Mouse (Mus musculus): Measurements from ENCODE around the gene Pdia2. TPM values are rescaled to one million over a fixed set of nuclear protein-coding genes. Genes with fewer than 3 reads are reported as not detected.
A peak's percentile ranks its signal among the peaks of the same experiment; 100 is the strongest.

Pdia2 gene
- not detected for total RNA-seq (2018; cell fraction: chromatin; rRNA removed)
- total RNA-seq (2018; cell fraction: cytosol; rRNA removed): not detected
- total RNA-seq (2018; cell fraction: nucleus; rRNA removed): not detected
- not detected in 3 replicates for polyA plus RNA-seq (2018)

DNA sequence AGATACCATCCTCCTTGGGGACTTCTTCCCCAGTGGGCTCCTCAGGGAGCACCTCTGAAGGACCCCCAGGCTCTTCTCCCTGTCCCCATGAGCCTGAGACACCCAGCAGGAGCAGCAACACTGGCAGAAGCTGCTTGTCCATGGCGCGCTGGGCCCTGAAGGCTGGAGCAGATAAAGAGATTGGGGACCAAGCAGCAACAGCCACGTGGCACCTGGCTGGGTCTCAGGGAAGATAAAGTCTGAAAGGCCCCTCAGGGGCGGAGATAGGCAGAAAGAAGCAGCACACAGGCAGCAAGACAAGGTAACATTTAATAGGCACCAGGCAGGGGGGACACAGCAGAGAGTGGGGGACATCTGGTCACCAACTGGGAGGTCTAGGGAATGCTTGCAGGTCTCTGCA, at the start of gene Pdia2:
Pdia2 (minus strand) TSS at position 196 of the 400 bp plus-strand sequence.
- H3K36me3 ChIP-seq (ENCODE audit: inconsistent target): peaks cover 14% of the 10 kb centered on the region; the same call in 1 of the 2 replicates
- H3K79me2 ChIP-seq (ENCODE audit: inconsistent target): no peaks in the 10 kb centered on the region
- no peak within 1 kb of the TSS for H3K27ac ChIP-seq
- no peak within 1 kb of the TSS for H3K4me3 ChIP-seq (ENCODE audit: inconsistent target)
- 87% methylated on average over 4 of the region's 4 CpGs for WGBS (ENCODE audit: missing documents)

DNA sequence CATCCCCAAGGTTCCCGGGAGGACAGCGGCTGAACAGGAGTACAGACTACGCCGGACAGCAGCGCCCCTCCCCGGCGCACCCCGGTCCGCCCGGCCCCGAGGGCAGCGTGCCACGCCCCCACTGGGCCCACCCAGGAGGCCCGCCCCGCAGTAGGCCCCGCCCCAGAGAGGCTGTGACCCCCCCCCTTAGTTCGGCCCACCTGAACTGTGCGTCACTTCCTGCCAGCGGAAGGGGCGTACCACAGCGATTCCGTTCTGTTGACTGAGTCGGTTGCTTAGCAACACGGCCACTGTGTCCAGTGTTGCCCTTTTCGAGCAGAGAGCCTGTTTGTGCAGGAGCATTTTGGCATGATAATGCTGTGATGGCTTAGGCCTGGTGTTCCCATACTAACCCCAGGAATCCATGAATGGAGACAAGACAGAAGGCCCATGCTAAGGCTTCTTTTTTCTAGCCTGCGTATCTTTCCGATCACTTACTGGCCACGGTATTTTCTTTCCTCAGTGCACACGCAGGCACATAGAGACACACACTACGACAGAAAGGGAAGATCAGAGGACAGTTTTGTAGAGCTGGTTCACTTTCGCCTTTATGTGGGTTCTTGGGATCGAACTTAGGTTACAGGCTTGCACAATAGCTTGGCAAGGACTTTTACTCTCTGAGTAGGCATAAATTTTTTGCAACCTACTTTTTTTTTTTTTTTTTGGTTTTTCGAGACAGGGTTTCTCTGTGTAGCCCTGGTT, 45.4 kb upstream of the Pdia2 start, which contains the start of gene Fam234a:
Fam234a (minus strand) TSS at position 142 of the 741 bp plus-strand sequence.
- no peaks in the 10 kb centered on the region for H3K36me3 ChIP-seq (ENCODE audit: inconsistent target)
- WGBS (ENCODE audit: missing documents): 2% methylated on average over 33 of the region's 33 CpGs

DNA sequence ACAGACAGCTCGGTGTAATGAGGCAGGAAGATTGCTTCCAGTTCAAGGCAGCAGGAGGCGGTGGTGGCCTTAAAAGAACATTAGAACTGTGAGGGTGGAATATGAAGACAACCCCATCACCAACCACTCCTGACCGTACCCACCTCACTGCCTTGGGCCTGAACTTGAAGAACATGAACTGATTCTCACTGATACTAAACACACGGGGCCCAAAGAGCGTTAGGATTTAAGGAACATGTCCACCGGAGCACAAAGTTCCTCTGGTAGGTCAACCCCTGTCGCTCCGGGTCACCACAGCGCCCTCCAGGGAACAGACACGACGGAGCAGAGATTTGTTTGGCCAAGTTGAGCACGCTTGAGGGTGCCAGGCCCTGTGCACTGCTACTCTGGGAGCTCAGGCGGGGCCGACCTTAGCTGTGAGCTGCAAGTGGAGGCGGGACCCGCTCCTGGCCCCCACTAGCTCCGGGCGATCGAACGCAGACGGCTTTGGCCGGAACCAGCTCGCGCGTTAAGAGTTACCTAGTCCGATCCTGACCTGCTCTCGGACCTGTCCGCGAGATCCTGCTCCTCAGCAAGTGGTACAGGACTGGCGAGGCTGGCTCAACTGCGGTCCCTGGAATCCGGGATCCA, 44.7 kb upstream of the Pdia2 start:
- H3K36me3 ChIP-seq (ENCODE audit: inconsistent target): no peaks in the 10 kb centered on the region
- H3K4me3 ChIP-seq (ENCODE audit: inconsistent target): peak overlapping the region; percentile 61
- peaks cover 47% of the 10 kb centered on the region for H3K79me2 ChIP-seq (ENCODE audit: inconsistent target)
- under 1% methylated on average over 32 of the region's 32 CpGs for WGBS (ENCODE audit: missing documents)
- H3K27ac ChIP-seq: peak overlapping the region; percentile 64

More for the DNA sequence above, 45.4 kb upstream of the Pdia2 start, which contains the start of gene Fam234a:
- Histone ChIP-seq H3K4me3 (ENCODE audit: inconsistent target) (peak within 1 kb of the TSS; percentile 61), H3K27ac (peak within 1 kb of the TSS; percentile 78), H3K79me2 (ENCODE audit: inconsistent target) (peaks cover 41% of the 10 kb centered on the region)

DNA sequence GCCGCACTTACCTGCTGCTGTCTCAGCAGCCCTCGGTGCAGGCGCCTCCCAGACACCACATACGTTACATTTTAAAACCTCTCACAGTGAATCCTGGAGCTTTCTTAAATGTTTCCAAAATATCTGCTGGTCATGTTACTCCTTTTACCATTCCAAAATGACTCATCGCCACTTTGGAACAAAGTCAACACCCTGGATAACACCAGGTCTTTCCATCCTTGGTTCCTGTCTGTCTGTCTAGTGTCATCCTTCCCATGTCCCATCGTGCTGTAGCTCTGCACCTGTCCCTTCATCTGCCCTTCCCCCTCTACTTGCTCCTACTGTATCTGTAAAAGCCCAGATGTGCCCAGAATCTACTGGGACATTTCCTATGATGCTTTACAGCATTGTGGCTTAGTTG, 42.1 kb upstream of the Pdia2 start:
- Histone ChIP-seq H3K27ac (no peak overlapping the region), H3K79me2 (ENCODE audit: inconsistent target) (peaks cover 73% of the 10 kb centered on the region), H3K4me3 (ENCODE audit: inconsistent target) (no peak overlapping the region), H3K36me3 (ENCODE audit: inconsistent target) (no peaks in the 10 kb centered on the region)
- 93% methylated on average over 6 of the region's 6 CpGs for WGBS (ENCODE audit: missing documents)

DNA sequence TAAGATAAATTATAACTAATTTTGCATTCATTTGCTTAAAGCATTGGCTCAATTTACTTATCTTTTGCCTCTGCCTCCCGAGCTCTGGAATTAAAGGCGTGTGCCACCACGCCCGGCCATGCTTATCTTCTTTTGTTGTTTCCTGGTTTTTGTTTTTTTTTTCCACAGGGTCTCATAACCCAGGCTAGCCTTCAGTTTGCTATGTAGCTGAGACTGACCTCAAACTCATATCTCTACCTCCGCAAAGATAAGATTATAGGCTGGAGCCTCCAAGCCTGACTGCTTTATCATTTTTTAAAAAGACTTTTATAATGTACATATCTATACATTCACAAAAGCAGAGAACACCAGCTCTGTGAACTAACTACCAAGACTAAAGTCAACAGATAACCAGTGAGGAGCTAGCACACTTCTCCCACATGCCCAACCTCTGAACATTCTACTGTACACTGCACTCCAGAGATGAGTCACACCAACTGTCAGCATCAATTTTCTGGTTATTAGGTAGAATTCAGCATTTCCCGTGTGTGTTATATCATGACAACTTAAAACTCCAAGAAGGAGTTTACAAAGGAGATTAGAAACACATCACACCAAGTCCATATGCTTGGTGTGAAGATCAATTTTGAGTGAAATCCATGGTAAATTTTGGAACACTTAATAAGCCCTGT, 41.4 kb upstream of the Pdia2 start:
- Histone ChIP-seq H3K27ac (no peak overlapping the region), H3K79me2 (ENCODE audit: inconsistent target) (peaks cover 75% of the 10 kb centered on the region), H3K4me3 (ENCODE audit: inconsistent target) (no peak overlapping the region), H3K36me3 (ENCODE audit: inconsistent target) (no peaks in the 10 kb centered on the region)
- WGBS (ENCODE audit: missing documents): 94% methylated on average over 6 of the region's 6 CpGs

DNA sequence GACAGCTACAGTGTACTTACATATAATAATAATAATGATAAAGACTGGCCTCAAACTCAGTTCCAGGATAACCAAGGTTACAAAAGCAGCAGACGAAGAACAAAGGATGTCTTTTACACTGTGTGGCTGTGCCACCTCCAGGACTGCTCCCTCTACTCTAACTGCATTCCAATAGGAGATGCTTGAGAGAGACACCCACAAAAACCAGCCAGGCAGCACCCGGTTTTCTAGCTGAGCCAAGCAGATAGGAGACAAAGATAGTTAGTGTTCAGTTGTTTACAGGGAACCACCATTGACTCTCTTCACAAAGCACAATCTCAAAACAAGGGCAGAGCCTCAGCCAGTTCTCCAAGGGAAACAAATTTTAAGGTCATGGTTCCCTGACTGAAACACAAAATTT, 40.7 kb upstream of the Pdia2 start:
- Histone ChIP-seq H3K4me3 (ENCODE audit: inconsistent target) (no peak overlapping the region), H3K27ac (no peak overlapping the region), H3K79me2 (ENCODE audit: inconsistent target) (peaks cover 82% of the 10 kb centered on the region), H3K36me3 (ENCODE audit: inconsistent target) (no peaks in the 10 kb centered on the region)
- 91% methylated on average over 2 of the region's 2 CpGs for WGBS (ENCODE audit: missing documents)

DNA sequence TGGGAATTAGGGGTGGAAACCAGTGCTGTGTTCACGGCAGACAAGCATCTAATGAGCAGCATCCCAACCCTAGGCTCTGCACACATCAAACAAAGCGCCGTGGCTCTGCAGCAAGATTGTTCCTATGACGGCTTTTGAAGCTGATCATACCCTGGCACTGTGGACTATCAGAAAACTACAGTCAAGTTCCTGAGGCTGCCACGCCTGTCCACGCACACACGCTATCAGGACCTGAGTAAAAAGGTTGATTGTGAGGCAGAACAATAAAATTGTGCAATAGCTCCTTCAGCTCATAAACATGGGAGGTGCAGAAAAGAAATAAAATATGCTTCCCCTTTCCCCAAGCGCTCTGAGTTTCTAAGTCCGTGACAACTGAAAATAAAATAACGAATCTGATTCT, 38.8 kb upstream of the Pdia2 start:
- 26% methylated on average over 9 of the region's 10 CpGs for WGBS (ENCODE audit: missing documents)
- peak overlapping the region; percentile 90 for H3K27ac ChIP-seq

DNA sequence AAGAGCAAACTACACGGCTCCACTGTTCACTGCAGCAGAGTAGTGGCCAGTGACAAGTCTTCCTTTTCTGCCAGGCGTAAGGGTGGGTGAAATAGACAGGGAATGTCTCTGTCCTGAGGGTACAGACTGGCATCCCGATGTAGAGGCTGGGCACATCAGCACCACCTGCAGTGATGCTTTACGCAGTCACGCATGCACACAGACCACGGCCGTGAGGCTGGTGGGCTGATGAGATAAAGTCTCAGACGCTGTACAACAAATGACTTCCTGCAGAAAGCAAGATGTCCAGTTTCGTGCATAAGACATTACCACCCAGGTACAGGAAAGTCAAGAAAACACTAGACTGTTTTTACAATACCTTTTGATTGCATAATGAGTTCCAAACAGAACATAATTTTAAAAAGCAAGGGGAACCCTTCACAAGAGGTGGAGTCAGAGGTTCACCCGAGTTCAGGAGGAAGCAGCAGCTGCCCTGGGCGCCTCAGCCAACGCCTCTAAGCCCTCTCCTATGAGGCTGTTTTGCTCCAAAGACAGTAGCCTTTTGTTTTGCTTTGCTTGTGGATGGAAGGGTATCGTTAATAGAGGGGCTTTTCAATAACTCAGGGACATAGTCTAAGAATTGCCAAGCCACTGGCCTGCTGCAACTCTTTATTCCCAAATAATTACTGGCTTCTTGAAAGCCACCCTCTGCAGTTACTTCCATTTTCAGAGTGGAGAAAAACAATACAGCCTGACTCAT, 36.4 kb upstream of the Pdia2 start:
- H3K36me3 ChIP-seq (ENCODE audit: inconsistent target): no peaks in the 10 kb centered on the region
- H3K79me2 ChIP-seq (ENCODE audit: inconsistent target): peaks cover 88% of the 10 kb centered on the region
- H3K27ac ChIP-seq: peak overlapping the region; percentile 90
- WGBS (ENCODE audit: missing documents): 17% methylated on average over 13 of the region's 13 CpGs
- H3K4me3 ChIP-seq (ENCODE audit: inconsistent target): no peak overlapping the region; the same call in 1 of the 2 replicates

More for the DNA sequence above, 38.8 kb upstream of the Pdia2 start:
- no peak overlapping the region for H3K4me3 ChIP-seq (ENCODE audit: inconsistent target)
- H3K79me2 ChIP-seq (ENCODE audit: inconsistent target): peaks cover 94% of the 10 kb centered on the region
- no peaks in the 10 kb centered on the region for H3K36me3 ChIP-seq (ENCODE audit: inconsistent target)

DNA sequence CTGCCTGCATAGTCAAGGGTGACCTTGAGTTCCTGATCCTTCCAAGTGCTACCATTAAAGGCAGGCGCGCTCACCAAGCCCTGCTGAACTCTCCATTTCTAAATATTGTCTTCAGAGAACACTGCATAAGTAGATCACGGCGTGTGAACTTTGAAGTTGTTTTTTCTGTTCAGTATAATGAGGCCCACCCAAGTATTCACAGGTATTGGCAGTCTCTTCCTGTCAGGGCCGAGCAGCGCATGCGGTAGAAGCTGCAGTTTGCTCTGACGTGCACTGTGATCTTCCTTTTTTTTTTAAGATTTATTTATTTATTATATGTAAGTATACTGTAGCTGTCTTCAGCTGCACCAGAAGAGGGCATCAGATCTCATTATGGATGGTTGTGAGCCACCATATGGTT, 35.5 kb upstream of the Pdia2 start:
- H3K27ac ChIP-seq: peak overlapping the region; percentile 90; the same call in 1 of the 2 replicates
- 93% methylated on average over 8 of the region's 8 CpGs for WGBS (ENCODE audit: missing documents)
- peaks cover 88% of the 10 kb centered on the region for H3K79me2 ChIP-seq (ENCODE audit: inconsistent target)

DNA sequence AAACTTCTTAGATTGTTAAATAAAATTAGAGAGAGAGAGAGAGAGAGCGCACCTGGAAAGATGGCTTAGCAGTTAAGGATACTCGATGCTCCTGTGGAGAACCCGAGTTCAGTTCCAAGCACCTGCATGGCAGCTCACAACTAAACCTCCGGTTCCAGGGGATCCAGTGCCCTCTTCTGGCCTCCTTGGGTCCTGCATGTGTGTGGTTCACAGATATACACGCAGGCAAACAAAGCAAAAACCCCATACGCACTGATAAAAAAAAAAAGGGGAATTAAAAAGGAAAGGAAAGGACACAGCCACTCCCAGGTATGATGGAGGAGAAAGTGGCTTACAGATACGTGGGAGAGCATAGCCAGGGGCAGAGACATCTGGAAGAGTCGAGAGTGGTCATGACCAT, 34.0 kb upstream of the Pdia2 start:
- Histone ChIP-seq H3K36me3 (ENCODE audit: inconsistent target) (no peaks in the 10 kb centered on the region), H3K27ac (no peak overlapping the region), H3K79me2 (ENCODE audit: inconsistent target) (peaks cover 88% of the 10 kb centered on the region), H3K4me3 (ENCODE audit: inconsistent target) (no peak overlapping the region)
- 91% methylated on average over 6 of the region's 8 CpGs for WGBS (ENCODE audit: missing documents)

More for the DNA sequence above, 35.5 kb upstream of the Pdia2 start:
- Histone ChIP-seq H3K4me3 (ENCODE audit: inconsistent target) (no peak overlapping the region), H3K36me3 (ENCODE audit: inconsistent target) (no peaks in the 10 kb centered on the region)

DNA sequence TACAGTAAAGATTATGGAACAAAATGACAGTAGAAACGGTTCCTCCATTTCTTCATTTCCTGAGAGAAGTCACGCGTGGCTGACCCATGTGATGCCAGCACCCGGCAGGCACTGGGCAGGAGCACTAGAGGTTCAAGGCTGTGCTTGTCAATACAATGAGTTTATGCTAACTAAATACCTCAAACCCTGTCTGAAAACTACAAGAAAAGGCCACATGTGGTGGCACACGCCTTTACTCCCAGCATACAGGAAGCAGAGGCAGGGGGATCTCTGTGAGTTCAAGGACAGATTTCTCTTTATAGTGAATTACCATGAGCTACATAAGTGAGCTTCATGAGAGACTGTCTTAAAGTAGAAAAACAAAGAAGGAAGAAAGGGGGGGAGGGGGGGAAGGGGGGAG, 32.3 kb upstream of the Pdia2 start:
- WGBS (ENCODE audit: missing documents): 34% methylated on average over 5 of the region's 5 CpGs
- peak overlapping the region; percentile 86 for H3K27ac ChIP-seq

DNA sequence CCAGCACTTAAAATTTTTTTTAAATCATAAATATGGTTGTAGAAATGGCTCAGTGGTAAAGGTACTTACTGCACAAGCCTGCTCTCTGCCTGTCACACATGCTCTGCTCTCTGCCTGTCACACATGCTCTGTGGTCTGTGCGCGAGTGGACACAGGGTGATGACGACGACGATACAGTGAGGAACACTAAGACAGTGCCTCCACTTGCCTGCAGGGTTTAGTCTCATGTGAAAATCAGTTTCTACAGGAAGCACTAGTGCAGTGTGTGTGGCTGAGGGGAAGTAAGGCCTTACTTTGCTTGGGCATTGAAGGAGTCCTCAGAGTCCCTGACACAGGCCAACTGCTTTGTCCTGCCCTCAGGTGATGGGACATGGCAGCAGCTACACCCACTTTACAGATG, 30.9 kb upstream of the Pdia2 start:
- Histone ChIP-seq H3K4me3 (ENCODE audit: inconsistent target) (no peak overlapping the region), H3K27ac (peak overlapping the region; percentile 86), H3K79me2 (ENCODE audit: inconsistent target) (peaks cover 84% of the 10 kb centered on the region), H3K36me3 (ENCODE audit: inconsistent target) (0 out of 2 replicates have a peak, but pooled peaks cover 6% of the 10 kb centered on the region)
- WGBS (ENCODE audit: missing documents): 45% methylated on average over 5 of the region's 5 CpGs

More for the DNA sequence above, 32.3 kb upstream of the Pdia2 start:
- Histone ChIP-seq H3K4me3 (ENCODE audit: inconsistent target) (no peak overlapping the region), H3K36me3 (ENCODE audit: inconsistent target) (no peaks in the 10 kb centered on the region), H3K79me2 (ENCODE audit: inconsistent target) (peaks cover 87% of the 10 kb centered on the region)

DNA sequence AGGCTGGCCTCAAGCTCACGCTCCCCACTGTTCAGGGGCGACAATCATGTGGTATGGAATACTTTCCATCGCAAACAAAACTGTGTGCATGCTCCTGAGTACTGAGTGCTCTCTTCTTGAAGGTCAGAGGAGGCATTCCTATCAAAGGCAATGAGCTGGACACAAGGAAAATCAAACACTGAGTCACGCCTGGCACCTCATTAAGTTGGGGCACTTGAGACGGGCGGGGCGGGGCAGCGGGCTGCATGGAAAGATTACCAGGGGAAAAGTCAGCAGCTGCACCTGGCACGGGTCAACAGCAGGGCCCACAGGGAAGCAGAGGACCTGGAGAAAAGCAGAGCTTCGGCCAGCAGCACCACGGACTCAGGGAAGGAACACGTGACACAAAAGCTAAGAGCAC, 26.3 kb upstream of the Pdia2 start:
- Histone ChIP-seq H3K4me3 (ENCODE audit: inconsistent target) (no peak overlapping the region), H3K36me3 (ENCODE audit: inconsistent target) (peaks cover 17% of the 10 kb centered on the region), H3K79me2 (ENCODE audit: inconsistent target) (peaks cover 48% of the 10 kb centered on the region; the same call in 1 of the 2 replicates), H3K27ac (no peak overlapping the region)
- 94% methylated on average over 12 of the region's 12 CpGs for WGBS (ENCODE audit: missing documents)

DNA sequence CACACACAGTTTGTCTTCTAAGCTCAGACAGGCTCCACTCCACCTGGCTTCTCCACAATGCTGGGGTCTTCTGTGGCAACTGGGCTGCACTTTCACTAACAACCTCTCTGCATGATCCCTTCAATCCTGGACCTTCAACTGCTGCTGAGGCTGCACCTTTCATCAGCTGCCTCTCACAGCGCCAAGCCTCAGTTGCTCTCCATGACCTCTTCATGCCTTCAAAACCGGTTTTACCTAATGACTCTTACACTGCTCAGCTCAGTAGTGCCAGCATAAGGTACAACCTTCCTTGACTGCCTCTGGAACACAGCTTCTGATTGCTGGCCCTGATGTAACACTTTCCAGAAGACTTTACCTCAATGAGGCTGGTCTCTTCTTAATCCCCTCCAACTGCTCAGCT, 22.6 kb upstream of the Pdia2 start:
- Histone ChIP-seq H3K36me3 (ENCODE audit: inconsistent target) (peaks cover 50% of the 10 kb centered on the region), H3K4me3 (ENCODE audit: inconsistent target) (no peak overlapping the region), H3K27ac (no peak overlapping the region), H3K79me2 (ENCODE audit: inconsistent target) (peaks cover 13% of the 10 kb centered on the region; the same call in 1 of the 2 replicates)
- WGBS (ENCODE audit: missing documents): 74% methylated on average over 2 of the region's 2 CpGs

Data from macrophage (primary cell).